Mouse (Mus musculus) macrophage (primary cell): ENCODE measurements around the gene Urod. TPM values are rescaled to one million over a fixed set of nuclear protein-coding genes. Genes with fewer than 3 reads are reported as not detected.

Experiments used
- H3K27ac ChIP-seq: fragments of 350-480 bp; formaldehyde crosslinking; 2 replicates; pipeline ENCODE4 v1.9.0; 2021
- H3K36me3 ChIP-seq: fragments of 350-480 bp; formaldehyde crosslinking; 2 replicates; pipeline ENCODE4 v1.9.0; 2021; ENCODE audit errors: inconsistent target
- H3K4me3 ChIP-seq: fragments of 350-480 bp; formaldehyde crosslinking; 2 replicates; pipeline ENCODE4 v1.9.0; 2021; ENCODE audit errors: inconsistent target
- H3K79me2 ChIP-seq: fragments of 350-480 bp; formaldehyde crosslinking; 2 replicates; pipeline ENCODE4 v1.9.0; 2021; ENCODE audit errors: inconsistent target
- WGBS: methylation state at CpG from one replicate; pipeline ENCODE4 v1.1.7; 2026; ENCODE audit warnings: inconsistent platforms; ENCODE audit not compliant: missing documents; 5-methylcytosine and 5-hydroxymethylcytosine counted together
- polyA plus RNA-seq: library from polyadenylated mRNA; stranded (reverse); fragments of 250-400 nt; gene quantifications from 3 replicates; pipeline ENCODE4 v1.2.4, GENCODE M21; 2018; ENCODE audit warnings: inconsistent platforms
- total RNA-seq, 78 experiments: library from RNA; depleted of rRNA; stranded (reverse); fragments of 250-400 nt; gene quantifications; 1 replicate in 9 of 78; 2 replicates in 24 of 78; 3 replicates in 43 of 78; 4 replicates in 2 of 78; pipeline ENCODE4 v1.2.4; 2018; ENCODE audit warnings: inconsistent platforms in 56 of 78

The Urod gene
- 10 to 100 TPM in 14 of 26 experiments, 1 to 10 TPM in 12; 1.9 to 35.4 (median 13.8) TPM for total RNA-seq (2018; cell fraction: chromatin; rRNA removed)
- total RNA-seq (2018; cell fraction: cytosol; rRNA removed) = 10 to 100 TPM; 12.1 to 36.4 (median 19.7) TPM
- total RNA-seq (2018; cell fraction: nucleus; rRNA removed) = 10 to 100 TPM in 17 of 26 experiments, 1 to 10 TPM in 9; 6.4 to 33.2 (median 13.6) TPM
- polyA plus RNA-seq = 15.8 to 37.4 TPM (median 21.5 TPM) in 3 replicates

DNA sequence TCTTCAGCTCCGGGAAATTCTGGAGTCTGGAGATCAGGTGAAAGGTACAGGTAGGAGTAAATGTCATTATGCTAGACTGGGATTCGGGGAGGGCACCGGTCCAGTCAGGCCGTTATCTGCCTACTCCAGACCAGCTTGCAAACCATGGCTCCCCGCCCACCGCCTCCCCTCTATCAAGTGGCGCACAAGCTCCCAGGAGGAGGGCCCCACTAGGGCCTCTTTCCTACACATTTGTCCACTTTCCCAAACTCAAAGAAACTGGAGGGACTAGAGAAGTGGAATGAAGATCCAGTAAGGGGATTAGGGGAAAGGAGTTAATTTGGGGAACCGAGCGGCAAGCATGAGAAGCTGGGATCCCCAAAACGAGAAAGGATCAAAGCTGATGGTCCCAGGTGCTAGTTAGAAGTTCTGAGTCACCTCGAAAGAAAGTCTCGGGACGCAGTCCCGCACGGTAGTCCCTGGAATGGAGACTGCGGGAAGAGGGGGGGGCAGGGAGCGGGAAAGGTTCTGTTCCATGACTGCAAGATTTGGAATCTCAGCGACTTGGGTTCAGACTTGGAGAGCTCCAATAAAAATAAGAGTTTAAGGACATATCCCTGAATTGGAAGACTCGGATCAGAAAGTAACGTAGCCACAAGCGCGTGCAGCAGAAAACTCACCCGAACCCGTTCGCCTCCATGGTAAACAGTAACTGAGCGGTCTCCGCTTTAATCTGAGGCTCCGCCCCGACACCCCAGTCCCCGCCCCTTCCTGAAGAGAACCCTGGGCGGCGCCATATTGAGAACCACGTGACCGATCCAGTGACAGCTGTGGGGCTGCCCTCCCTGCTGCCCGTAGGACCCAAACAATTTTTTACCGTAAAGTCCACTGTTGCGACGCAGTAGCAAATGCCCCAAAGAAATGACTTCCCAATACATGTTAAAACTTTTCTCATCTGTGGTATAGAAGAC lies at the start of gene Urod:
Gene Urod (minus strand): TSS at position 742 of the 950 bp plus-strand sequence.
- peaks cover 8% of the 10 kb centered on the region for H3K36me3 ChIP-seq
- H3K79me2 ChIP-seq = no peaks in the 10 kb centered on the region
- 2% methylated on average over 36 of the region's 38 CpGs for WGBS
- peak within 1 kb of the TSS; percentile 14 for H3K27ac ChIP-seq
- peak within 1 kb of the TSS; percentile 86 for H3K4me3 ChIP-seq

- 0% methylated on average over 3 of the region's 4 CpGs for WGBS
- H3K27ac ChIP-seq = peak overlapping the region; percentile 76
These were observed 47.1 kb upstream of the Urod start for GRCm38 (mm10) chr4:117041283-117041721.

DNA sequence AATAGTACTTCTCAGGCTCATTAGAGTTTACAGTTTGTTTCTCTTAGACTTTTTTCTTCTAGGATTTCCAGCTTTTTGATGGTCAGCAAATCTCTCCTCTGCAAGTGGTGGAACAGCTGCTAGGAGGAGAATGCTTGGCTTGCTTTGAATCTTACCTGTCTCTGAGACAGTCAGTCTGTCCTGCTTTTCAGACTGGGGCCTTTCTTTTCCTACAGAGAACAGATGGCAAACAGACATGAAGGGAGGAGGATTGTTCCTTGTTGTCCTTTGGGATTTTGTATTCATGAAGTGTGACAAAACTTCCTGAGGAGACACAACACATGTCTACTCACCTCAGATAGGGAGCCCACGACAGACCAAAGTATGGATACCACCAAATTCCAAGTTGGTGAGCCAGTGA lies 46.6 kb upstream of the Urod start:
- peak overlapping the region; percentile 76 for H3K27ac ChIP-seq
- 64% methylated on average over 1 of the region's 1 CpGs for WGBS
- no peaks in the 10 kb centered on the region for H3K36me3 ChIP-seq
- H3K79me2 ChIP-seq = no peaks in the 10 kb centered on the region; the same call in 1 of the 2 replicates
- H3K4me3 ChIP-seq = no peak overlapping the region

More at GRCm38 (mm10) chr4:117041283-117041721, 47.1 kb upstream of the Urod start:
- no peaks in the 10 kb centered on the region for H3K36me3 ChIP-seq
- no peaks in the 10 kb centered on the region; the same call in 1 of the 2 replicates for H3K79me2 ChIP-seq
- H3K4me3 ChIP-seq = no peak overlapping the region

DNA sequence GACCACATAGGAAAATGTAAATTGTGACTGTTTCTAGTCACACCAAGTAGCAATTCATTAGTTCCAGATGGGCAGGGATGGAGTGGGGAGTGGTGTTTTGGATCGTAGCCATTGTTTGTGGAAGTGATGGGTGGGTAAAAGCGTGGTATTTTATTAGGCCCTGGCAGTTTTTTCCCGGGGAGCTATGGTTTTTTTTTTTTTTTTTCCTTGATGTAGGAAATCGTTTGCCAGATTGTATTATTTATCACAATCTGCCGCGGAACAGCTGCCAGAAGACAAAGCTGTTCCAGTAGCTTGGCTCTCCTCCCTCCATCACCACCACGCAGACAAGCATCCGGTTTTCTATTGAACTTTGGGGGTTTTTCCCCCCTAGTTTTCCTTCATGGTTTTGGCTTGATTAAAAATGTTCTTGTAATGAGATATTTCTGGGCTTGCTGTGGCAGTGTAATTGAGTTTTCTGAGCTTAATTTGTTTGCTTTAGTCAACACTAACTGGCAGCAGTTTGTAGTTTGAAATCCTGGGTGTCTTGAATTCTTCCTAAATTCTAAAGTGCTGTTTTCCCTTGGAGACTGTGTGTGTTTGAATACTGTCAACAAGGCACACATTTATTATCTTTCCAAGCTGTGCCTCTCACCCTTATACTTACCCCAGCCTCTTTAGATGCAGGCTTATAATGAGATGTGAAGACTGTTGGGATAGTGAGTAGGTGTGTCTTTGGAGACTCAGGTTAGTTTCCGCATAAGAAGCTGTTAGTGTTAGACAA lies 45.9 kb upstream of the Urod start:
- 81% methylated on average over 9 of the region's 9 CpGs for WGBS
- Histone ChIP-seq H3K36me3 (no peaks in the 10 kb centered on the region), H3K4me3 (no peak overlapping the region), H3K27ac (no peak overlapping the region), H3K79me2 (no peaks in the 10 kb centered on the region; the same call in 1 of the 2 replicates)

- 94% methylated on average over 1 of the region's 1 CpGs for WGBS
- H3K79me2 ChIP-seq = no peaks in the 10 kb centered on the region
- no peaks in the 10 kb centered on the region for H3K36me3 ChIP-seq
- no peak overlapping the region for H3K27ac ChIP-seq
- H3K4me3 ChIP-seq = no peak overlapping the region
These were observed 36.9 kb upstream of the Urod start for GRCm38 (mm10) chr4:117031105-117031504.

- WGBS = 100% methylated on average over 4 of the region's 4 CpGs
- Histone ChIP-seq H3K36me3 (no peaks in the 10 kb centered on the region; the same call in 1 of the 2 replicates), H3K27ac (no peak overlapping the region), H3K79me2 (peaks cover 16% of the 10 kb centered on the region; the same call in 1 of the 2 replicates), H3K4me3 (no peak overlapping the region)
These were observed 29.3 kb upstream of the Urod start for GRCm38 (mm10) chr4:117023469-117023868.

GRCm38 (mm10) chr4:117019206-117020134 lies 25.3 kb upstream of the Urod start, which contains the start of gene Eif2b3:
TSS of gene Eif2b3 (plus strand) at chr4:117019402.
- no peak within 1 kb of the TSS for H3K27ac ChIP-seq
- H3K79me2 ChIP-seq = peaks cover 16% of the 10 kb centered on the region; the same call in 1 of the 2 replicates
- H3K4me3 ChIP-seq = peak within 1 kb of the TSS; percentile 61
- 1% methylated on average over 61 of the region's 61 CpGs for WGBS
- no peaks in the 10 kb centered on the region; the same call in 1 of the 2 replicates for H3K36me3 ChIP-seq

DNA sequence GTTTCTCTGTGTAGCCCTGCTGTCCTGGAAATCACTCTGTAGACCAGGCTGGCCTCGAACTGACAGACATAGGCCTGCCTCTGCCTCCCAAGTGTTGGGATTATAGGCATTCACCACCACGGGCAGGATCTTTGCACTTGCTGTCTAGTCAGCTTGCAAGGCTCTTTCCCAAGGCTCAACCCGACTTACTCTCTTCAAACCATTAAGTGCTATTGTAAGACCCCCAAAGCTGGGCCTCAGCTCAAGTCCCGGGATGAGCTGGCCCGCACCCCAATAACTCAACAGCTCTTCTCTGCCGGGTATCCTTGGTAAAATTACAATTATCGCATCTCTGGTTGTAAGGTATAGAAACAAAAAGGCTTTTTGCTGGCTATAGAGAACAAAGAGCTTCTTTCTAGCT lies 24.1 kb upstream of the Urod start:
- H3K36me3 ChIP-seq = no peaks in the 10 kb centered on the region; the same call in 1 of the 2 replicates
- WGBS = 94% methylated on average over 7 of the region's 7 CpGs

DNA sequence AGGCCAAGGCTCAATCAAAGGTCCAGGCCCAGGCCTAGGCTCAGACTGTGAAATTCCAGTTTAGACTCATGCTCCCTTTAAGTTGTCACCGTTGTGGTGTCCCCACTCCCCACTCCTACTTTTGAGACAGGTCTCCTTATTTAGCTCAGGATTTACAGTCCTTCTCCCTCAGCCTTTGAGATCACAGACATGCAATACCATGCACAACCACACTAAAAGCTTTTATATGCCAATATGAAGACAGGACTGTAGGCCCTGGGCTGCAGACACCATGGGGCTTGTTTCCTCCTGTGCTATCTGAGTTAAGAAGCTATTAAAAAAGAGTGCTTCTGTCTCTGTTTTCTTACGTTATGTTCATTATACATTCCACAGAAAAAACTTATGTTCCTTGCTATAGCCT lies 23.5 kb upstream of the Urod start:
- H3K4me3 ChIP-seq = no peak overlapping the region
- no peak overlapping the region for H3K27ac ChIP-seq
- peaks cover 16% of the 10 kb centered on the region; the same call in 1 of the 2 replicates for H3K79me2 ChIP-seq
- WGBS = 74% methylated on average over 2 of the region's 2 CpGs
- H3K36me3 ChIP-seq = no peaks in the 10 kb centered on the region; the same call in 1 of the 2 replicates

More for the DNA sequence above, 24.1 kb upstream of the Urod start:
- Histone ChIP-seq H3K4me3 (no peak overlapping the region), H3K27ac (no peak overlapping the region), H3K79me2 (peaks cover 16% of the 10 kb centered on the region; the same call in 1 of the 2 replicates)

DNA sequence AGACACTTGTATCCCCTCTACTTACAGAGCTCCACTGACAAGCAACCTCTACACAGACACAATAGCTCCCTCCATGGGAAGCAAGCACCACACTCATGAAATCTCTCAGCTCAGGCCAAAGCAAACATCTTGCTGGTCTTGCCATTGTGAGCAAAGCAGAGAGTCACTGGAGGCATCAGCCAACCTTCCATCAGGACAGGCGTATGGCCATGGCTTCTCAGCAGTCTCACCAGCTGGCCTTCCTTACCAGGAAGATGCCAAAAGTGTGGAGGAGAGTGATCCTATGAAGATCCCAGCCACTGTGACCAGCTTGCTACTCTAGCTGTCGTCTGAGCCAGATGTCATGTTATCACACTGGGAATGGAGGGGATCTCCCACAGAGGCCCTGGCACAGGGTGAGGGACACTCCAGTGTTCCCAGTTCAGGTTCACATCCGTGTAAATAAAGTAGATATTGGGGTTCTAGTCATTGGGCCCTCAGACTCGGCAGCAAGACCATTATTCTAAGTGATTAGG lies 20.7 kb upstream of the Urod start:
- 87% methylated on average over 4 of the region's 4 CpGs for WGBS
- H3K36me3 ChIP-seq = no peaks in the 10 kb centered on the region
- H3K27ac ChIP-seq = no peak overlapping the region
- H3K4me3 ChIP-seq = no peak overlapping the region
- H3K79me2 ChIP-seq = peaks cover 1% of the 10 kb centered on the region; the same call in 1 of the 2 replicates

- Histone ChIP-seq H3K79me2 (no peaks in the 10 kb centered on the region), H3K36me3 (no peaks in the 10 kb centered on the region), H3K27ac (no peak overlapping the region), H3K4me3 (no peak overlapping the region)
- WGBS = 80% methylated on average over 6 of the region's 6 CpGs
These were observed 19.4 kb upstream of the Urod start for GRCm38 (mm10) chr4:117013596-117013995.

GRCm38 (mm10) chr4:117010231-117010630 lies 16.0 kb upstream of the Urod start:
- H3K4me3 ChIP-seq = no peak overlapping the region
- 98% methylated on average over 5 of the region's 5 CpGs for WGBS
- H3K36me3 ChIP-seq = no peaks in the 10 kb centered on the region
- H3K27ac ChIP-seq = no peak overlapping the region
- H3K79me2 ChIP-seq = no peaks in the 10 kb centered on the region

- no peak overlapping the region for H3K4me3 ChIP-seq
These were observed 12.8 kb upstream of the Urod start for GRCm38 (mm10) chr4:117007058-117007457.

More at GRCm38 (mm10) chr4:117007058-117007457, 12.8 kb upstream of the Urod start:
- WGBS = 74% methylated on average over 3 of the region's 3 CpGs
- Histone ChIP-seq H3K79me2 (no peaks in the 10 kb centered on the region), H3K36me3 (peaks cover 22% of the 10 kb centered on the region; the same call in 1 of the 2 replicates), H3K27ac (no peak overlapping the region)
